Mouse (Mus musculus): ENCODE measurements around the gene 4933417A18Rik. TPM values are rescaled to one million over a fixed set of nuclear protein-coding genes. Genes with fewer than 3 reads are reported as not detected.
A peak's percentile ranks its signal among the peaks of the same experiment; 100 is the strongest.
"Not testable (repeated sequence)": the region's sequence is repeated elsewhere in the genome, so short reads cannot be mapped to it uniquely, and the experiment has no call there.

Gene 4933417A18Rik
- not detected in 2 replicates for polyA plus RNA-seq (2015; fragmentation: Nextera tagmentation; extraction: Ambion mirVana)

- WGBS, result 81% methylated on average over 4 of the region's 4 CpGs
- H3K4me1 ChIP-seq (replicated peaks), result no peaks in the 10 kb centered on the region
- H3K4me3 ChIP-seq, result no peak within 1 kb of the TSS
- no peak for ATAC-seq (ENCODE audit: low read depth)
- H3K9me3 ChIP-seq, result no peaks in the 10 kb centered on the region
- no peaks in the 10 kb centered on the region for H3K27me3 ChIP-seq
- H3K9ac ChIP-seq, result no peak within 1 kb of the TSS
- H3K27ac ChIP-seq (replicated peaks), result no peak within 1 kb of the TSS
- H3K4me2 ChIP-seq, result no peak within 1 kb of the TSS
- no peaks in the 10 kb centered on the region for H3K36me3 ChIP-seq
Observed at GRCm38 (mm10) chr13:34924210-34924609, at the start of gene 4933417A18Rik, which contains the start of gene Fam217a. 4933417A18Rik (plus strand) TSS chr13:34924409. Fam217a (minus strand) TSS chr13:34924310.

- H3K9me3 ChIP-seq, H3K36me3 ChIP-seq, H3K27me3 ChIP-seq: not testable (repeated sequence)
- Histone ChIP-seq H3K27ac (replicated peaks) (peak overlapping the region; percentile 96), H3K4me1 (replicated peaks) (peaks cover 35% of the 10 kb centered on the region), H3K9ac (peak overlapping the region; percentile 92), H3K4me3 (peak overlapping the region; percentile 80), H3K4me2 (peak overlapping the region; percentile 86)
- WGBS, result 21% methylated on average over 13 of the region's 13 CpGs
- peak; percentile 52 for ATAC-seq (ENCODE audit: low read depth)
Observed at GRCm38 (mm10) chr13:34874736-34875135, 49.5 kb upstream of the 4933417A18Rik start.

GRCm38 (mm10) chr13:34875166-34875710 lies 49.0 kb upstream of the 4933417A18Rik start, which contains the start of gene Prpf4b:
Prpf4b (plus strand) TSS chr13:34875302.
- Histone ChIP-seq H3K4me1 (replicated peaks) (peaks cover 36% of the 10 kb centered on the region), H3K9ac (peak within 1 kb of the TSS; percentile 92), H3K4me3 (peak within 1 kb of the TSS; percentile 80), H3K27ac (replicated peaks) (peak within 1 kb of the TSS; percentile 96), H3K4me2 (peak within 1 kb of the TSS; percentile 86), H3K36me3 (no peaks in the 10 kb centered on the region), H3K9me3 (no peaks in the 10 kb centered on the region), H3K27me3 (no peaks in the 10 kb centered on the region)
- ATAC-seq (ENCODE audit: low read depth), result peak; percentile 89
- WGBS, result under 1% methylated on average over 39 of the region's 40 CpGs

- ATAC-seq (ENCODE audit: low read depth), result peak; percentile 30
- Histone ChIP-seq H3K4me2 (peak overlapping the region; percentile 86), H3K9ac (peak overlapping the region; percentile 92), H3K9me3 (no peaks in the 10 kb centered on the region), H3K4me3 (peak overlapping the region; percentile 80), H3K27me3 (no peaks in the 10 kb centered on the region), H3K36me3 (no peaks in the 10 kb centered on the region), H3K27ac (replicated peaks) (peak overlapping the region; percentile 96), H3K4me1 (replicated peaks) (peaks cover 36% of the 10 kb centered on the region)
- WGBS, result under 1% methylated on average over 50 of the region's 50 CpGs
Observed at GRCm38 (mm10) chr13:34875741-34876445, 48.3 kb upstream of the 4933417A18Rik start.

GRCm38 (mm10) chr13:34876481-34876880 lies 47.7 kb upstream of the 4933417A18Rik start:
- H3K27ac ChIP-seq (replicated peaks), result peak overlapping the region; percentile 96; the same call in 1 of the 2 replicates
- ATAC-seq (ENCODE audit: low read depth), result no peak
- WGBS, result 12% methylated on average over 3 of the region's 3 CpGs
- peak overlapping the region; percentile 92 for H3K9ac ChIP-seq
- peak overlapping the region; percentile 80 for H3K4me3 ChIP-seq
- H3K36me3 ChIP-seq, result no peaks in the 10 kb centered on the region
- H3K9me3 ChIP-seq, result no peaks in the 10 kb centered on the region
- H3K27me3 ChIP-seq, result no peaks in the 10 kb centered on the region
- peak overlapping the region; percentile 86 for H3K4me2 ChIP-seq
- peaks cover 36% of the 10 kb centered on the region for H3K4me1 ChIP-seq (replicated peaks)

GRCm38 (mm10) chr13:34892871-34893270 lies 31.3 kb upstream of the 4933417A18Rik start:
- H3K27ac ChIP-seq (replicated peaks), result no peak overlapping the region
- H3K27me3 ChIP-seq, result no peaks in the 10 kb centered on the region
- WGBS, result 72% methylated on average over 1 of the region's 1 CpGs
- no peaks in the 10 kb centered on the region for H3K9me3 ChIP-seq
- no peak for ATAC-seq (ENCODE audit: low read depth)
- H3K9ac ChIP-seq, result no peak overlapping the region
- H3K4me1 ChIP-seq (replicated peaks), result no peaks in the 10 kb centered on the region
- H3K36me3 ChIP-seq, result peaks cover 89% of the 10 kb centered on the region
- H3K4me2 ChIP-seq, result no peak overlapping the region
- no peak overlapping the region for H3K4me3 ChIP-seq

- H3K36me3 ChIP-seq, result no peaks in the 10 kb centered on the region
- no peak overlapping the region for H3K27ac ChIP-seq (replicated peaks)
- H3K4me1 ChIP-seq (replicated peaks), result peaks cover 7% of the 10 kb centered on the region
- ATAC-seq (ENCODE audit: low read depth), result no peak
- WGBS, result 79% methylated on average over 9 of the region's 9 CpGs
- no peak overlapping the region for H3K4me2 ChIP-seq
- 0 out of 2 replicates have a peak, but pooled peaks cover 3% of the 10 kb centered on the region for H3K27me3 ChIP-seq
- no peak overlapping the region for H3K4me3 ChIP-seq
- no peak overlapping the region for H3K9ac ChIP-seq
- H3K9me3 ChIP-seq, result no peaks in the 10 kb centered on the region
Observed at GRCm38 (mm10) chr13:34914614-34915013, 9.6 kb upstream of the 4933417A18Rik start.

- 0 out of 2 replicates have a peak, but pooled peaks cover 3% of the 10 kb centered on the region for H3K27me3 ChIP-seq
- peak overlapping the region; percentile 50 for H3K4me2 ChIP-seq
- H3K36me3 ChIP-seq, result no peaks in the 10 kb centered on the region
- H3K4me3 ChIP-seq, result peak overlapping the region; percentile 18
- no peak overlapping the region for H3K9ac ChIP-seq
- WGBS, result 38% methylated on average over 37 of the region's 37 CpGs
- no peak overlapping the region for H3K27ac ChIP-seq (replicated peaks)
- no peak for ATAC-seq (ENCODE audit: low read depth)
- H3K4me1 ChIP-seq (replicated peaks), result peaks cover 7% of the 10 kb centered on the region
- H3K9me3 ChIP-seq, result no peaks in the 10 kb centered on the region
Observed at GRCm38 (mm10) chr13:34916520-34917167, 7.6 kb upstream of the 4933417A18Rik start.

GRCm38 (mm10) chr13:34934931-34935644 lies 10.9 kb downstream of the 4933417A18Rik start:
- H3K27me3 ChIP-seq, result no peaks in the 10 kb centered on the region
- ATAC-seq (ENCODE audit: low read depth), result no peak
- H3K27ac ChIP-seq (replicated peaks), result no peak overlapping the region
- H3K4me2 ChIP-seq, result no peak overlapping the region
- no peak overlapping the region for H3K9ac ChIP-seq
- no peaks in the 10 kb centered on the region for H3K36me3 ChIP-seq
- H3K4me3 ChIP-seq, result no peak overlapping the region
- H3K9me3 ChIP-seq, result no peaks in the 10 kb centered on the region
- WGBS, result 71% methylated on average over 10 of the region's 10 CpGs
- no peaks in the 10 kb centered on the region for H3K4me1 ChIP-seq (replicated peaks)

GRCm38 (mm10) chr13:34942370-34942769 lies 18.2 kb downstream of the 4933417A18Rik start:
- no peaks in the 10 kb centered on the region for H3K9me3 ChIP-seq
- no peaks in the 10 kb centered on the region for H3K4me1 ChIP-seq (replicated peaks)
- no peak overlapping the region for H3K9ac ChIP-seq
- H3K4me2 ChIP-seq, result no peak overlapping the region
- H3K27me3 ChIP-seq, result no peaks in the 10 kb centered on the region
- H3K4me3 ChIP-seq, result no peak overlapping the region
- no peak for ATAC-seq (ENCODE audit: low read depth)
- H3K36me3 ChIP-seq, result no peaks in the 10 kb centered on the region
- no peak overlapping the region for H3K27ac ChIP-seq (replicated peaks)

- not testable (repeated sequence) for H3K27ac ChIP-seq (replicated peaks)
Observed at GRCm38 (mm10) chr13:34951437-34951836, 27.2 kb downstream of the 4933417A18Rik start.

GRCm38 (mm10) chr13:34956901-34957300 lies 32.7 kb downstream of the 4933417A18Rik start:
- no peaks in the 10 kb centered on the region for H3K4me1 ChIP-seq (replicated peaks)
- 90% methylated on average over 4 of the region's 4 CpGs for whole genome bisulfite sequencing
- no peak overlapping the region for H3K27ac ChIP-seq (replicated peaks)
- no peak overlapping the region for H3K4me2 ChIP-seq
- H3K9me3 ChIP-seq, result no peaks in the 10 kb centered on the region
- no peak for ATAC-seq (ENCODE audit: low read depth)
- H3K4me3 ChIP-seq, result no peak overlapping the region
- H3K27me3 ChIP-seq, result no peaks in the 10 kb centered on the region
- H3K36me3 ChIP-seq, result no peaks in the 10 kb centered on the region
- H3K9ac ChIP-seq, result no peak overlapping the region

More at GRCm38 (mm10) chr13:34951437-34951836, 27.2 kb downstream of the 4933417A18Rik start:
- not testable (repeated sequence) for H3K9ac ChIP-seq; H3K4me1 ChIP-seq (replicated peaks); H3K36me3 ChIP-seq; H3K4me2 ChIP-seq; H3K4me3 ChIP-seq; H3K9me3 ChIP-seq; ATAC-seq (ENCODE audit: low read depth); H3K27me3 ChIP-seq
- 95% methylated on average over 2 of the region's 2 CpGs for WGBS
